Mouse (Mus musculus): ENCODE data around the gene Fam126b. TPM values are rescaled to one million over a fixed set of nuclear protein-coding genes. Genes with fewer than 3 reads are reported as not detected.

Gene Fam126b
- 10 to 100 TPM in 1 of 2 experiments, 1 to 10 TPM in 1; 6.3 to 13.1 TPM for polyA plus RNA-seq (2017; shearing (Covaris generic))

GRCm38 (mm10) chr1:58586171-58586997 lies at the start of gene Fam126b, which contains the start of gene Ndufb3:
Fam126b (minus strand) TSS chr1:58586323.
Ndufb3 (plus strand) TSS chr1:58586384.

GRCm38 (mm10) chr1:58504577-58505254 lies 81.4 kb downstream of the Fam126b start, which contains the start of gene Orc2:
Orc2 (minus strand) TSS chr1:58505109.

Other genes with a start within 250 kb of the Fam126b start
- 100 to 1,000 TPM; 325 to 394 TPM for gene Bzw1, start 193.4 kb downstream of the Fam126b start, polyA plus RNA-seq (2017; shearing (Covaris generic))
- gene Clk1, start 162.3 kb downstream of the Fam126b start, polyA plus RNA-seq (2017; shearing (Covaris generic)): 100 to 1,000 TPM; 323 to 352 TPM
- 10 to 100 TPM; 29.0 to 35.6 TPM for gene Nif3l1, start 141.2 kb downstream of the Fam126b start, polyA plus RNA-seq (2017; shearing (Covaris generic))
- gene Ppil3, start 140.8 kb downstream of the Fam126b start, polyA plus RNA-seq (2017; shearing (Covaris generic)): 10 to 100 TPM; 50.0 to 66.4 TPM
- gene Orc2, start 81.2 kb downstream of the Fam126b start, polyA plus RNA-seq (2017; shearing (Covaris generic)): 10 to 100 TPM; 24.6 to 32.0 TPM
- gene Ndufb3, start 61 bp upstream of the Fam126b start, polyA plus RNA-seq (2017; shearing (Covaris generic)): 100 to 1,000 TPM; 112 TPM
- gene Als2cr12, start 109.7 kb upstream of the Fam126b start, polyA plus RNA-seq (2017; shearing (Covaris generic)): under 1 TPM; 0.13 to 0.67 TPM
- gene Cflar, start 125.2 kb upstream of the Fam126b start, polyA plus RNA-seq (2017; shearing (Covaris generic)): 100 to 1,000 TPM; 118 to 126 TPM
- gene Casp8, start 209.1 kb upstream of the Fam126b start, polyA plus RNA-seq (2017; shearing (Covaris generic)): 100 to 1,000 TPM; 194 to 207 TPM

Measured in inflammation-experienced regulatory T-cells (primary cell).